Mouse (Mus musculus) ES-E14 (cell line): ENCODE results near the gene Gm37419. TPM values are rescaled to one million over a fixed set of nuclear protein-coding genes. Genes with fewer than 3 reads are reported as not detected.

Experiments used
- DNase-seq: peaks from one replicate; pipeline ENCODE4 v3.0.0-alpha.2; 2013; ENCODE audit warnings: low read depth, low spot score
- H3K27ac ChIP-seq: 2 replicates; pipeline ENCODE4 v1.5.1; 2012; ENCODE audit warnings: low read depth, mild to moderate bottlenecking, low read length, moderate library complexity, mixed read lengths; ENCODE audit not compliant: poor library complexity, insufficient read depth, severe bottlenecking
- H3K36me3 ChIP-seq: 2 replicates; pipeline ENCODE4 v1.6.1; 2012; ENCODE audit warnings: mild to moderate bottlenecking, low read length, moderate library complexity, mixed read lengths; ENCODE audit not compliant: control insufficient read depth, poor library complexity, insufficient read depth, severe bottlenecking
- H3K4me1 ChIP-seq, 2 experiments: fragments of 150-350 bp in 1 of 2; sonication (generic) in 1 of 2; 2 replicates each; pipeline ENCODE4 v1.6.1; 2012; ENCODE audit warnings: low read length in 2 of 2, mild to moderate bottlenecking in 1 of 2, mixed read lengths in 1 of 2; ENCODE audit not compliant: control insufficient read depth in 2 of 2, insufficient read depth in 2 of 2, poor library complexity in 1 of 2
- H3K4me3 ChIP-seq, 2 experiments: fragments of 150-350 bp in 1 of 2; sonication (generic) in 1 of 2; 2 replicates each; pipeline ENCODE4 v1.5.1; 2012; ENCODE audit warnings: low read length in 2 of 2, low read depth in 1 of 2, mild to moderate bottlenecking in 1 of 2, mixed read lengths in 1 of 2; ENCODE audit not compliant: insufficient read depth in 1 of 2, poor library complexity in 1 of 2, severe bottlenecking in 1 of 2
- H3K9ac ChIP-seq: 2 replicates; pipeline ENCODE4 v1.6.1; 2012; ENCODE audit warnings: low read depth, mild to moderate bottlenecking, low read length, mixed read lengths; ENCODE audit not compliant: poor library complexity, insufficient read depth, severe bottlenecking
- H3K9me3 ChIP-seq: fragments of 150-350 bp; sonication (generic); 2 replicates; pipeline ENCODE4 v1.6.1; 2012; ENCODE audit warnings: low read depth, mild to moderate bottlenecking, low read length; ENCODE audit not compliant: control insufficient read depth, insufficient read depth
- CHD2 ChIP-seq: IDR thresholded peaks from 2 replicates; pipeline ENCODE4 v1.6.1; 2014; ENCODE audit warnings: mild to moderate bottlenecking, low read depth, low read length, inconsistent platforms
- HCFC1 ChIP-seq: IDR thresholded peaks from 2 replicates; pipeline ENCODE4 v1.6.1; 2012; ENCODE audit warnings: low read length, inconsistent platforms, borderline replicate concordance; ENCODE audit not compliant: insufficient read depth
- MAFK ChIP-seq: IDR thresholded peaks from 2 replicates; pipeline ENCODE4 v1.6.1; 2014; ENCODE audit warnings: mild to moderate bottlenecking, low read depth, low read length, inconsistent platforms; ENCODE audit not compliant: insufficient read depth
- ZC3H11A ChIP-seq: IDR thresholded peaks from 2 replicates; pipeline ENCODE4 v1.6.1; 2012; ENCODE audit warnings: low read depth, mild to moderate bottlenecking, inconsistent platforms, low read length, borderline replicate concordance
- ZNF384 ChIP-seq: IDR thresholded peaks from 2 replicates; pipeline ENCODE4 v1.6.1; 2012; ENCODE audit warnings: low read depth, low read length, inconsistent platforms
- in situ Hi-C, 2 experiments: fragments of 600-800 bp; cut with MboI; formaldehyde crosslinking; loops; one replicate each; pipeline ENCODE4 v1.15.1; 2025; ENCODE audit warnings: low sequenced_read_pairs in 2 of 2, inconsistent platforms in 1 of 2; ENCODE audit not compliant: unreplicated experiment in 2 of 2
- total RNA-seq: library from RNA; depleted of rRNA; stranded (reverse); fragments of 300-350 nt; gene quantifications from 2 replicates; pipeline ENCODE4 v1.2.3, GENCODE M21; 2012

Gm37419 gene
- total RNA-seq, 1 experiment = not detected

DNA sequence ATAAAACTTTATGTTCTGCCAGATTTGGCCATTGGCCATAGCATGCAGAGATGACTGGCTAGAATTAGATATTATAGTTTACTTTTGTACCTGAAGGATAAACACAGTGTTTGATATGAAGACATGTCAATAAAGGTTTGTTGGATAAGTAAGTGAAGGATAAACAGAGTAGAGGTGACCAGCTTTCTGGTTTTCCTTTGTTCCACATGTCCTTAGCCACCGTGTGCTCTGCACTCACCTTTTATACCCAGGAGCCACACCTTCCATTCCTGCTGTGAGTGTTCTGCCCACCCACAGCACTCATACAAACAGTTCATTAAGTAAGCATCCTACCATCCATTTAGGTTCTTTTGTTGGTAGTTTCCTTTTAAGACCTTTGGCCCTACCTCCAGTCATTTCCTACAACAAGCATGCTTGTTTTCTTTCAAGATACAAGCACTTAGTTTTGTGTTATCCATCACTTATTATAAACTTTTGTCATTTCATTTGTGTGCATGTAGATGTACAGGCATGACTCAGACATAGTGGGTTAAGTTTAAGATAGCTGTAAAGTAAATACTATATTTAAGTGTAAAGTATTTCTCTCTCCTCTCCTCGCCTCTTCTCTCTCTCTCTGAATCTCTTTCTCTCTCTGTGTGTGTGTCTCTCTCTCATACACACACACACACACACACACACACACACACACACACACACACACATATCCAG is 41.8 kb downstream of the Gm37419 start:
- H3K27ac ChIP-seq = no peak overlapping the region
- no peak overlapping the region for H3K9ac ChIP-seq
- H3K4me3 ChIP-seq = no peak overlapping the region
- no peaks in the 10 kb centered on the region for H3K9me3 ChIP-seq
- no peaks in the 10 kb centered on the region for H3K36me3 ChIP-seq
- H3K4me1 ChIP-seq = peaks cover 0 to 7% of the 10 kb centered on the region in 2 experiments; a peak in 1 of 4 replicates
- in situ Hi-C loops = no loop called here
- TF ChIP-seq MAFK (no peak), HCFC1 (no peak), ZC3H11A (no peak), ZNF384 (no peak), CHD2 (no peak)
- DNase-seq = no peak

DNA sequence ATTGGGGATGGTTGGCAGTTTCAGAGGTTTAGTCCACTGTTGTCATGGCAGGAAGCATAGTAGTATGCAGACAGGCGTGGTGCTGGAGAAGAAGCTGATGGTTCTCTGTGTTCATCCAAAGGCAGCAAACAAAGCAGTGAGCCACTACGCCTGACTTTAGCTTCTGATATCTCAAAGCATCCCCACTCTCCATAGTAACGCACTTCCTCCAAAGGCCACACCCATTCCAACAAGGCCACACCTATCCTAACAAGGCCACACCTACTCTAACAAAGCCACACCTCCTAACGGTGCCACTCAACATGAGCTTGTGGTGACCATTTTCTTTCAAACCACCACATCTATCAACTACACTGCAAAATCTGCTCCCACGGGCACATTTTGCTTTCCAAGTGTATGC is 45.0 kb downstream of the Gm37419 start:
- Histone ChIP-seq H3K9ac (no peak overlapping the region), H3K9me3 (no peaks in the 10 kb centered on the region), H3K4me1 (peaks cover 0 to 5% of the 10 kb centered on the region in 2 experiments; a peak in 1 of 4 replicates), H3K4me3 (no peak overlapping the region), H3K36me3 (no peaks in the 10 kb centered on the region), H3K27ac (no peak overlapping the region)
- no peak for TF ChIP-seq ZC3H11A
- no peak for TF ChIP-seq HCFC1
- TF ChIP-seq MAFK = no peak
- no peak for TF ChIP-seq CHD2
- no peak for TF ChIP-seq ZNF384
- in situ Hi-C loops = no loop called here
- peak; percentile 35 for DNase-seq

DNA sequence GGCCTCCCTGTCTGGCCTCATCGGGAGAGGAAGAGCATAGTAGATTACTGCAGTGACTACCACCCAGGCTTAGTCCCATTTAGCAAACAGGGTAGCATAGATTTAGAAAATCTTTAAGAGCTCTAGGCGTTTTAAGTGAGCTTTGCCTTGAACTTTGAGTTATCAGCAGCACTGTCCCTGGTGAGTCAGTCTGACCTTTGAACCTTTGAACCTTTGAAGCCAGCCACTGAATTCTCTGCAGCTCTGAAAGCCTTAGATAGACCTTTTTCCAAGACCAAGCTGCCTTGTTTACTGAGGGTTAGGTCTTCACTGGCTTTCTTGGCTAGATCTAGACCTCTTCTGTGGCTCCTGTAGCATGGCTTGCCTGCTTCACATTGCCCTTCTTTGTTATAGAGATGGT is 46.2 kb downstream of the Gm37419 start:
- no peak overlapping the region for H3K27ac ChIP-seq
- no peak overlapping the region for H3K9ac ChIP-seq
- no peak for DNase-seq
- no peaks in the 10 kb centered on the region for H3K36me3 ChIP-seq
- no peak for TF ChIP-seq HCFC1
- no peak for TF ChIP-seq ZNF384
- no peak for TF ChIP-seq ZC3H11A
- no peak for TF ChIP-seq MAFK
- no peak for TF ChIP-seq CHD2
- no peak overlapping the region for H3K4me3 ChIP-seq
- H3K4me1 ChIP-seq = peaks cover 0 to 5% of the 10 kb centered on the region in 2 experiments; a peak in 1 of 4 replicates
- in situ Hi-C loops = no loop called here
- no peaks in the 10 kb centered on the region for H3K9me3 ChIP-seq

DNA sequence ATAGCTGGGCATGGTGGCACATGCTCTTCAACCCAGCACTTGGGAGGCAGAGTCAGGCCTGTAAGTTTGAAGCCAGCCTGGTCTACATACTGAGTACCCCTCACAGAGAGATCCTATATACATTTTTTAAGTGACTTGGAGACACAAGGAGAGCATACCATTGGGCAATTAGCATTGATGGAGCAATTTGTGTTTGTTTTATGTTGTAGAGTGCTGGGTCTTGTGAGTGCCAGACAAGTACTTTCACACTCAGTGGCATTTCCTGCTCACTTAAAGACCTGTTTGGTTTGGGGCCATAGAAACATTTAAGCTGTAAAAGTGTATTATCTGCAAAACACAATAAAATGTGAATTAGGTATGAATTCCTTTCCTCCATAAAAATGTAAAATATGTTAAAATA is 47.5 kb downstream of the Gm37419 start:
- Histone ChIP-seq H3K4me1 (peaks cover 0 to 4% of the 10 kb centered on the region in 2 experiments; a peak in 1 of 4 replicates), H3K27ac (no peak overlapping the region), H3K9ac (no peak overlapping the region), H3K9me3 (no peaks in the 10 kb centered on the region), H3K36me3 (no peaks in the 10 kb centered on the region), H3K4me3 (no peak overlapping the region)
- TF ChIP-seq MAFK (no peak), ZC3H11A (no peak), CHD2 (no peak), HCFC1 (no peak), ZNF384 (no peak)
- no peak for DNase-seq
- in situ Hi-C loops = no loop called here
